Mouse (Mus musculus): ENCODE measurements around the gene Vmn2r104.

Vmn2r104 gene

DNA sequence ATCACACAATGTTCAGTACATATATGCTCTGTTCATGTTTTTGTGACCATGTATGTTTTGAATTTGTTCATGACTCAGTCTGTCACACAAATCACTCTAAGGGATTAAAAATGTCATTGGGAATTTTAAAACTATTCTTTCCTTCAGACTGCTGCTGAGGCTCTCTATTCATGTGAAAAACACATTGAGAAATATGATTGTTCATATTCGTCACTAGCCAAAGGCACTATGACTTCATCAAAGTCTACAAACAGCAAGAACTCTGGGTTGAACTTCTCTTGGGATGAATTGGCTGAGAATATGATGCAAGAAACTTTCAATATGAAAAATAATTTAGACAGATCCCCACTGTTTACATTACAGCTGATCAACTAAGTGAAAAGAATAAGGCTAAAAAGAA, at the start of gene Vmn2r104:
Vmn2r104 (minus strand) TSS at position 101 of the 400 bp plus-strand sequence.
- no peak for DNase-seq (ENCODE audit: low spot score)

DNA sequence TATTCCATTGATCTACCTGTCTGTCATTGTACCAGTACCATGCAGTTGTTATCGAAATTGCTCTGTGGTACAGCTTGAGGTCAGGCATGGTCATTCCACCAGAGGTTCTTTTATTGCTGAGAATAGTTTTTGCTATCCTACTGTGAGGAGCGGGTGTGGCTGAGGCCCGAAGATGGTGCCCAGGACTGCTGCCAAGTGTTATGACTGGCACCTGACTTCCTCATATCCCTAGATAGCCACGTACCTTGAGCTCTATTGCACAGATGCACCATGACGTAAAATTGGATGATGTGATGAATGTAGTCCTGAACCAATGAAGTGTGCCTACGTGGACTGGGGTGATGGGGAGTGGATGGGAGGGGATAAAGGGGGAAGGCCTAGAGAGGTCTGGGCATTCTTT, 26.0 kb upstream of the Vmn2r104 start:
- no peak for DNase-seq (ENCODE audit: low spot score)

DNA sequence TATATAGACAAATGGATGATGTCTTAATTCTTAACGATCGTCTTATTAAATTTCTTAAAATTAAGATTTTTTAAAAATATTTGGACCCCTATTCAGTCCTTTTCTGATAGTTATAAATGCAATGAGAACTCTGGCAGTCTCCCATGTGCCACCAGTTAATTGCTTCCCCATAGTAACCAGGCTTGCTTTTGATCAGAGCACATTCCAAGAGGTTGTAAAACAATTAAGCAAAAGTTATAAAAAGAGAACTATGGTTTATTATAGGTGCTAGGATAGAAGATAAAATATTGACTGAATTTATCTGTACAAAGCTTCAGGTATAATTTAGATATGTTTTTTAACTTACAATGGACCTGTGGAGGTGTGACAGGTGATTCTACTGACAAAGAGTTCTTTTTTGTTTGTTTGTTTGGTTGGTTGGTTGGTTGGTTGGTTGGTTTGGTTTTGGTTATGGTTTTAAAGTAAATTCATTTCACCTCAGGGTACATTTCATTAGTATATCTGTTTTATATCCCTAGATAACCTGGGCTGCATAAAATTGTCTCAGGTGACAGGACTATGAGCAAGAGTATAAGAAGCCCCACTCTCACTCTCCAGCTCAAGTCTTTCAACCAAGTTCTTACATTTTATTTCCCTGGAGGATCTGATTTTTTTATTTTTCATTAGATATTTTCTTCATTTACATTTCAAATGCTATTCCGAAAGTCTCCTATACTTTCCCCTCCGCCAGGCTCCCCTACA, 23.7 kb upstream of the Vmn2r104 start:
- DNase-seq (ENCODE audit: low spot score): no peak
